Mouse (Mus musculus) liver, embryonic 13.5 days (tissue): ENCODE measurements around the gene Slc16a11. TPM values are rescaled to one million over a fixed set of nuclear protein-coding genes. Genes with fewer than 3 reads are reported as not detected.

Experiments
- ATAC-seq: fragments of 200-750 bp; cut with Nextera tagmentation; 2 replicates; pipeline ENCODE4 v1.8.0; 2017; ENCODE audit warnings: low read depth, mild to moderate bottlenecking, moderate number of reproducible peaks, moderate library complexity
- DNase-seq: peaks from one replicate; pipeline ENCODE4 v3.0.0; 2022
- H3K27ac ChIP-seq: fragments of 300-500 bp; sonication (generic); 2 replicates; pipeline ENCODE4 v1.5.1; 2015; ENCODE audit warnings: moderate library complexity, mild to moderate bottlenecking, inconsistent platforms
- H3K27me3 ChIP-seq: fragments of 300-500 bp; sonication (generic); 2 replicates; pipeline ENCODE4 v1.6.1; 2015; ENCODE audit warnings: mild to moderate bottlenecking, inconsistent platforms
- H3K36me3 ChIP-seq: fragments of 300-500 bp; sonication (generic); 2 replicates; pipeline ENCODE4 v1.6.1; 2015; ENCODE audit warnings: mild to moderate bottlenecking, inconsistent platforms
- H3K4me1 ChIP-seq: fragments of 300-500 bp; sonication (generic); replicated peaks from 2 replicates; pipeline ENCODE4 v1.6.1; 2015; ENCODE audit warnings: inconsistent platforms
- H3K4me2 ChIP-seq: fragments of 300-500 bp; sonication (generic); 2 replicates; pipeline ENCODE4 v1.6.1; 2015; ENCODE audit warnings: inconsistent platforms, mild to moderate bottlenecking, moderate library complexity
- H3K4me3 ChIP-seq: fragments of 300-500 bp; sonication (generic); replicated peaks from 2 replicates; pipeline ENCODE4 v1.5.1; 2015; ENCODE audit warnings: mild to moderate bottlenecking, inconsistent platforms
- H3K9ac ChIP-seq: fragments of 300-500 bp; sonication (generic); 2 replicates; pipeline ENCODE4 v1.6.1; 2015; ENCODE audit warnings: mild to moderate bottlenecking, inconsistent platforms
- H3K9me3 ChIP-seq: fragments of 300-500 bp; sonication (generic); replicated peaks from 2 replicates; pipeline ENCODE4 v1.6.1; 2016; ENCODE audit warnings: inconsistent platforms
- WGBS: fragments of 180-500 bp; shearing (Covaris S2); methylation state at CpG from one replicate; pipeline ENCODE4 v1.1.7; 2015; ENCODE audit not compliant: insufficient replicate concordance; 5-methylcytosine and 5-hydroxymethylcytosine counted together
- microRNA counts: library from miRNA; unstranded; fragments of <30 nt; microRNA quantifications from one replicate; lab custom pipeline; 2016
- microRNA-seq: library from miRNA; unstranded; fragments of <30 nt; microRNA quantifications from one replicate; pipeline ENCODE4, GENCODE M21; 2016
- polyA plus RNA-seq: library from polyadenylated mRNA; unstranded; fragments of >200 nt; fragmentation: Nextera tagmentation; extraction: Ambion mirVana; gene quantifications from 2 replicates; pipeline ENCODE4 v1.2.1, GENCODE M21; 2015

Gene Slc16a11
- polyA plus RNA-seq, 1 experiment from 2014 or later, result 0.73 TPM

DNA sequence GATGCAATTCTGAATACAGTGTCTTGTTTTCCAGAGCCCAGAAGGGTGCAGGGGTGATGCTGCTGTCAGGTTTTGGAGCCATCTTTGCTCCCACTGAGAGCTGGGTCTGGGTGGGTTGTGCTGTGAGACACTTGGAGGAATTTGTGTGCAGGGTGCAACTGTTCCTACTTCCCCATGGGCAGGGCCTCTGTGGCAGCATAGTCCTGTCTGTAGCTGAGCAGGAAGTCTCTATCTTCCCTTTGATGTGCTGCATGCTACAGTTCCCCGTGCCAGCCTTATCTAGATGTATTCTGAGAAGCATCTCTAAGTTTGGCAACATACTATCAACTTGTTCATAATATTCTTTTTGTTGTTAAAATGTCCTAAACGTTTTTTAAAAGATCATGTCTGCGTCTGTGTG lies 52.7 kb downstream of the Slc16a11 start:
- Histone ChIP-seq H3K36me3 (no peaks in the 10 kb centered on the region), H3K4me2 (no peak overlapping the region), H3K4me3 (no peak overlapping the region), H3K27me3 (no peaks in the 10 kb centered on the region), H3K27ac (no peak overlapping the region), H3K9ac (no peak overlapping the region), H3K9me3 (no peaks in the 10 kb centered on the region), H3K4me1 (no peaks in the 10 kb centered on the region)
- 26% methylated on average over 3 of the region's 3 CpGs for WGBS
- DNase-seq (no peak), ATAC-seq (no peak)

DNA sequence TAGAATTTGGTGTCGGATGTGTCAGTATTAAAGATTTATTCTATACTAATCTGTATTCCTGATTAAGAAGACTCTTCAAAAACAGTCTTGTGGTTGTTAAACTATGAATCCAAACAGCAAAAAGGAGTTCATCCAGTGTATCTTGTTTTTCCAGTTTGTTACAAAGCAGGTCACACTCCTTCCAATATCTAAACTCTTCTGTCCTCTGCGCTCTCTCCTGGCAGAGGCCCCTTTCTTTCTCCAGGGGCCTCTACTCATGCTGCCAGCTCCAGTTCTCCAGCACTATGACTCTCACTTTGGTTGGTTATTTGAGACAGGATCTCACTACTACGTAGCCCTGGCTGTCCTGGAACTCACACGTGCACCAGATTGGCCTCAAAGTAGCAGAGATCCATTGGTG lies 53.3 kb downstream of the Slc16a11 start:
- H3K36me3 ChIP-seq, result no peaks in the 10 kb centered on the region
- no peaks in the 10 kb centered on the region for H3K9me3 ChIP-seq
- H3K27me3 ChIP-seq, result no peaks in the 10 kb centered on the region
- no peak for ATAC-seq
- no peak overlapping the region for H3K4me3 ChIP-seq
- DNase-seq, result no peak
- WGBS, result 56% methylated on average over 4 of the region's 4 CpGs
- no peak overlapping the region for H3K27ac ChIP-seq
- no peaks in the 10 kb centered on the region for H3K4me1 ChIP-seq
- H3K4me2 ChIP-seq, result no peak overlapping the region
- H3K9ac ChIP-seq, result no peak overlapping the region

MicroRNAs within 50 kb of the gene (microRNA counts, 519-probe panel; counts per million panel counts)
- 114 counts per million for microRNA mmu-miR-195 (lab: Ali Mortazavi, UCI)
- 114 counts per million for microRNA mmu-miR-497 (lab: Ali Mortazavi, UCI)

Small RNA genes within 50 kb of the gene (microRNA-seq; reads per million reads assigned to microRNA genes)
- gene Mir195a (322 reads per million, percentile 65 among the genes with 10 or more reads in this experiment), gene Mir497 (not detected), gene Mir497b (not detected)

Other genes with a start within 250 kb of the Slc16a11 start
- gene Cldn7, start 248.0 kb upstream of the Slc16a11 start, polyA plus RNA-seq, result 2.4 and 4.2 TPM in 2 replicates
- gene Ctdnep1, start 231.6 kb upstream of the Slc16a11 start, polyA plus RNA-seq, result 8.7 and 10.1 TPM in 2 replicates
- gene Elp5, start 230.2 kb upstream of the Slc16a11 start, polyA plus RNA-seq, result 84.9 and 86.9 TPM in 2 replicates
- 259 and 294 TPM in 2 replicates for gene Gabarap, start 221.6 kb upstream of the Slc16a11 start, polyA plus RNA-seq
- 29.8 and 32.7 TPM in 2 replicates for gene Phf23, start 217.0 kb upstream of the Slc16a11 start, polyA plus RNA-seq
- 6.4 and 7.4 TPM in 2 replicates for gene Dvl2, start 212.2 kb upstream of the Slc16a11 start, polyA plus RNA-seq
- gene Acadvl, start 197.3 kb upstream of the Slc16a11 start, polyA plus RNA-seq, result 83.7 and 87.2 TPM in 2 replicates
- gene Dlg4, start 195.8 kb upstream of the Slc16a11 start, polyA plus RNA-seq, result 1.1 and 1.2 TPM in 2 replicates
- gene Asgr1, start 158.7 kb upstream of the Slc16a11 start, polyA plus RNA-seq, result 1.4 and 1.8 TPM in 2 replicates
- gene Asgr2, start 120.1 kb upstream of the Slc16a11 start, polyA plus RNA-seq, result 5.2 and 5.7 TPM in 2 replicates
- 1.2 and 1.3 TPM in 2 replicates for gene Mgl2, start 82.4 kb upstream of the Slc16a11 start, polyA plus RNA-seq
- gene Clec10a, start 56.6 kb upstream of the Slc16a11 start, polyA plus RNA-seq, result 0.27 and 0.32 TPM in 2 replicates
- 4.8 and 7.5 TPM in 2 replicates for gene Slc16a13, start 8.3 kb downstream of the Slc16a11 start, polyA plus RNA-seq
- gene Bcl6b, start 17.0 kb downstream of the Slc16a11 start, polyA plus RNA-seq, result 1.6 and 1.8 TPM in 2 replicates
- gene 0610010K14Rik, start 25.2 kb downstream of the Slc16a11 start, polyA plus RNA-seq, result 82.5 and 85.7 TPM in 2 replicates
- 6.5 and 7.1 TPM in 2 replicates for gene Gm21988, start 27.1 kb downstream of the Slc16a11 start, polyA plus RNA-seq
- gene Rnasek, start 27.1 kb downstream of the Slc16a11 start, polyA plus RNA-seq, result 155 and 175 TPM in 2 replicates
- gene Alox12, start 42.6 kb downstream of the Slc16a11 start, polyA plus RNA-seq, result 19.5 and 21.6 TPM in 2 replicates
- gene Alox12e, start 109.9 kb downstream of the Slc16a11 start, polyA plus RNA-seq, result 0.06 and 0.10 TPM in 2 replicates
- gene Alox15, start 139.3 kb downstream of the Slc16a11 start, polyA plus RNA-seq, result 1.1 TPM in 2 replicates
- gene Pelp1, start 197.3 kb downstream of the Slc16a11 start, polyA plus RNA-seq, result 19.0 and 21.0 TPM in 2 replicates
- 13.0 and 14.9 TPM in 2 replicates for gene Arrb2, start 219.9 kb downstream of the Slc16a11 start, polyA plus RNA-seq
- 17.2 and 19.1 TPM in 2 replicates for gene Med11, start 239.2 kb downstream of the Slc16a11 start, polyA plus RNA-seq
- 0.07 and 0.17 TPM in 2 replicates for gene Zmynd15, start 246.7 kb downstream of the Slc16a11 start, polyA plus RNA-seq
- 0.70 and 1.4 TPM in 2 replicates for gene Cxcl16, start 247.2 kb downstream of the Slc16a11 start, polyA plus RNA-seq